Mouse (Mus musculus) spleen, adult 2 months (tissue): ENCODE measurements around the gene Lrrc4c.

Experiments used
- CTCF ChIP-seq: fragments of 200-500 bp; IDR thresholded peaks from 2 replicates; pipeline ENCODE4 v1.5.1; 2011; ENCODE audit warnings: mild to moderate bottlenecking, inconsistent platforms; ENCODE audit not compliant: insufficient read depth, insufficient read length, insufficient replicate concordance; ENCODE audit errors: extremely low read depth
- POLR2A ChIP-seq: fragments of 200-500 bp; IDR thresholded peaks from 2 replicates; pipeline ENCODE4 v1.6.1; 2011; ENCODE audit warnings: low read depth, low read length, inconsistent platforms

DNA sequence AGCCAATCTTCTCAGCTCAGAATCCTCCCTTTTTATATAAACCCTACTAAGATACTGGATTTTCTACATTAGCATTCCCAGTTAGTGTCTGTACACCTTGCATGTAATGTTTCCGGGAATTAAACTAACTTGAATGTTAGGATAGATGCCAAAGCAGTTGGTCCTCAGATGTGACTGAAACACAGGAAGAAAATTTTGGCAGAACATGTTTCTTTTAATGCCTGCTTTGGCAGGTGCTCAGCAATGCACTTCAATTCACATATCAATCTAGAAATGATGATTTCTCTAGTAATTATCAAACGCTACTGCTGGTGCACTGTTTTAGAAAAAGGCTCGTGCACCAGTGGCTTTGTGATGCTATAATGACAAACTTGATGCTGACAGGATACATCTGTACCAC lies 806.3 kb downstream of the Lrrc4c start:
- TF ChIP-seq POLR2A (no peak), CTCF (no peak)
